29 mouse cellular contexts compared by ENCODE assay signal in genomic region chr16:23496245-23496924, GRCm38 (mm10). TPM values are rescaled to one million over a fixed set of nuclear protein-coding genes. Genes with fewer than 3 reads are reported as not detected.
DNase-seq lines count a peak whose midpoint lies in the region; ATAC-seq and TF ChIP-seq lines count a peak whose summit lies in the region.
"Had no signal": no experiment of that assay in that cellular context is flagged by ENCODE, and none has a peak within 500 bp of the region (broad histone marks: within the 10 kb centered on the region; RNA-seq: fewer than 3 reads in every experiment).

No protein-coding gene starts in this region.

- peak overlapping the region; percentile 22; the same call in 1 of the 2 replicates for H3K27ac ChIP-seq in hindbrain, embryonic 15.5 days (replicated peaks)
- no peak overlapping the region for H3K27ac ChIP-seq in hindbrain, embryonic 14.5 days
- peak overlapping the region; percentile 82 for H3K27ac ChIP-seq in liver, postnatal 0 days (ENCODE audit: low read depth)
- no peak overlapping the region for H3K27ac ChIP-seq in liver, embryonic 11.5 days (ENCODE audit: low read depth, low read length)
- H3K27ac ChIP-seq: embryonic facial prominence, embryonic 13.5 days; forebrain, embryonic 10.5 days; forebrain, embryonic 15.5 days; midbrain, embryonic 10.5 days; stomach, postnatal 0 days had no signal

- H3K9me3 ChIP-seq in hindbrain, embryonic 15.5 days, result no peaks in the 10 kb centered on the region
- H3K9me3 ChIP-seq in hindbrain, embryonic 14.5 days (ENCODE audit: control insufficient read depth, low read length), result no peaks in the 10 kb centered on the region
- no peaks in the 10 kb centered on the region for H3K9me3 ChIP-seq in liver, postnatal 0 days (ENCODE audit: low read length)
- H3K9me3 ChIP-seq in liver, embryonic 11.5 days (ENCODE audit: control insufficient read depth, low read length), result no peaks in the 10 kb centered on the region
- H3K9me3 ChIP-seq: embryonic facial prominence, embryonic 13.5 days; forebrain, embryonic 10.5 days; forebrain, embryonic 15.5 days; midbrain, embryonic 10.5 days had no signal

- TF ChIP-seq CTCF in liver, postnatal 0 days (IDR thresholded peaks at IDR 0.05; ENCODE audit: low read depth), result no peak

- no peaks in the 10 kb centered on the region for H3K36me3 ChIP-seq in hindbrain, embryonic 15.5 days
- H3K36me3 ChIP-seq in hindbrain, embryonic 14.5 days (replicated peaks; ENCODE audit: control insufficient read depth, insufficient read depth), result peaks cover 18% of the 10 kb centered on the region; the same call in 1 of the 2 replicates
- H3K36me3 ChIP-seq in liver, postnatal 0 days (replicated peaks; ENCODE audit: insufficient read depth, low read length), result no peaks in the 10 kb centered on the region; the same call in 1 of the 2 replicates
- no peaks in the 10 kb centered on the region for H3K36me3 ChIP-seq in liver, embryonic 11.5 days (ENCODE audit: control insufficient read depth, insufficient read depth, low read length)
- H3K36me3 ChIP-seq: embryonic facial prominence, embryonic 13.5 days; forebrain, embryonic 10.5 days; G1E had no signal

- ATAC-seq in hindbrain, embryonic 15.5 days (ENCODE audit: low FRiP score, low read depth), result no peak
- ATAC-seq in hindbrain, embryonic 14.5 days (ENCODE audit: low FRiP score), result no peak
- ATAC-seq in liver, postnatal 0 days, result peak; percentile 66
- no peak for ATAC-seq in liver, embryonic 11.5 days (replicated peaks; ENCODE audit: low FRiP score)
- ATAC-seq: forebrain, embryonic 15.5 days; inflammation-experienced regulatory T-cells, adult 6 months had no signal

- no peak overlapping the region for H3K4me2 ChIP-seq in hindbrain, embryonic 15.5 days
- no peak overlapping the region for H3K4me2 ChIP-seq in hindbrain, embryonic 14.5 days (replicated peaks)
- no peak overlapping the region for H3K4me2 ChIP-seq in liver, postnatal 0 days (ENCODE audit: low read depth, low read length)
- no peak overlapping the region for H3K4me2 ChIP-seq in liver, embryonic 11.5 days
- H3K4me2 ChIP-seq: embryonic facial prominence, embryonic 13.5 days; forebrain, embryonic 15.5 days had no signal

- H3K27me3 ChIP-seq in hindbrain, embryonic 15.5 days, result no peaks in the 10 kb centered on the region
- no peaks in the 10 kb centered on the region for H3K27me3 ChIP-seq in hindbrain, embryonic 14.5 days (ENCODE audit: control insufficient read depth, insufficient read depth, low read length)
- no peaks in the 10 kb centered on the region for H3K27me3 ChIP-seq in liver, postnatal 0 days (ENCODE audit: insufficient read depth, low read length)
- no peaks in the 10 kb centered on the region for H3K27me3 ChIP-seq in liver, embryonic 11.5 days (replicated peaks; ENCODE audit: control insufficient read depth, insufficient read depth, low read length)
- H3K27me3 ChIP-seq: embryonic facial prominence, embryonic 13.5 days; forebrain, embryonic 15.5 days had no signal

- H3K9ac ChIP-seq in hindbrain, embryonic 15.5 days, result no peak overlapping the region
- no peak overlapping the region for H3K9ac ChIP-seq in hindbrain, embryonic 14.5 days
- no peak overlapping the region for H3K9ac ChIP-seq in liver, postnatal 0 days (replicated peaks)
- H3K9ac ChIP-seq in liver, embryonic 11.5 days (ENCODE audit: low read depth, low read length), result no peak overlapping the region
- H3K9ac ChIP-seq: embryonic facial prominence, embryonic 13.5 days; forebrain, embryonic 15.5 days had no signal

- WGBS in hindbrain, embryonic 15.5 days, result 56% methylated on average over 8 of the region's 8 CpGs
- WGBS in hindbrain, embryonic 14.5 days, result 57% methylated on average over 8 of the region's 8 CpGs
- WGBS in liver, postnatal 0 days (ENCODE audit: insufficient replicate concordance), result 52% methylated on average over 8 of the region's 8 CpGs
- WGBS in liver, embryonic 11.5 days, result 61% methylated on average over 8 of the region's 8 CpGs

- H3K4me3 ChIP-seq in hindbrain, embryonic 15.5 days, result no peak overlapping the region
- no peak overlapping the region for H3K4me3 ChIP-seq in hindbrain, embryonic 14.5 days (replicated peaks; ENCODE audit: low read length)
- no peak overlapping the region for H3K4me3 ChIP-seq in liver, postnatal 0 days (ENCODE audit: low read depth, low read length)
- no peak overlapping the region for H3K4me3 ChIP-seq in liver, embryonic 11.5 days (ENCODE audit: low read depth, low read length)
- H3K4me3 ChIP-seq: embryonic facial prominence, embryonic 13.5 days; forebrain, embryonic 10.5 days; forebrain, embryonic 15.5 days; midbrain, embryonic 10.5 days; myocyte had no signal

- DNase-seq in heart, adult 11 months, result peak; percentile 66
- no peak for DNase-seq in heart, adult 8-10 months (ENCODE audit: low spot score)
- DNase-seq in hindbrain, embryonic 14.5 days (ENCODE audit: low spot score), result no peak
- no peak for DNase-seq in liver, postnatal 0 days
- DNase-seq in liver, embryonic 11.5 days (ENCODE audit: low spot score), result no peak
- DNase-seq in retina, postnatal 1 day, result peak; percentile 22
- no peak for DNase-seq in retina, embryonic 14.5 days (ENCODE audit: low spot score)
- DNase-seq: adrenal gland, adult 8-10 months; cerebellum, adult 11 months; cerebellum, adult 9-11 months; kidney, adult 11 months; kidney, postnatal 14 days; lung, adult 18-20 months; lung, postnatal 10 days; right cerebral cortex, postnatal 4 days; thymus, adult 18-20 months; thymus, postnatal 25 days had no signal

- no peak for TF ChIP-seq EP300 in liver, postnatal 0 days (IDR thresholded peaks at IDR 0.05; ENCODE audit: low read depth)

- no peaks in the 10 kb centered on the region for H3K4me1 ChIP-seq in hindbrain, embryonic 15.5 days (replicated peaks)
- peaks cover 18% of the 10 kb centered on the region for H3K4me1 ChIP-seq in hindbrain, embryonic 14.5 days (replicated peaks; ENCODE audit: control insufficient read depth, insufficient read depth, low read length)
- H3K4me1 ChIP-seq in liver, postnatal 0 days (ENCODE audit: insufficient read depth), result peaks cover 40% of the 10 kb centered on the region
- peaks cover 35% of the 10 kb centered on the region for H3K4me1 ChIP-seq in liver, embryonic 11.5 days (replicated peaks; ENCODE audit: control insufficient read depth, insufficient read depth, low read length)

RNA-seq across cellular contexts. Expression of gene Rtp4, which starts 23.7 kb away (rescaled TPM):
- total RNA-seq in heart, adult 8-10 months (2022), result 1 to 10 TPM; 2.3 to 4.4 (median 3.6) TPM
- polyA plus RNA-seq in hindbrain, embryonic 15.5 days (2015; fragmentation: Nextera tagmentation; extraction: Ambion mirVana), result 4.8 and 6.0 TPM in 2 replicates
- 4.0 and 4.6 TPM in 2 replicates for polyA plus RNA-seq in hindbrain, embryonic 14.5 days (2014; fragmentation: Nextera tagmentation; extraction: Ambion mirVana)
- 24.0 and 28.3 TPM in 2 replicates for polyA plus RNA-seq in liver, postnatal 0 days (2015; fragmentation: Nextera tagmentation; extraction: Ambion mirVana)
- 4.2 and 4.6 TPM in 2 replicates for polyA plus RNA-seq in liver, embryonic 11.5 days (2014; fragmentation: Nextera tagmentation; extraction: Ambion mirVana)
- polyA plus RNA-seq: G1E had no signal

RNA-seq across cellular contexts. Expression of gene Masp1, which starts 24.2 kb away (rescaled TPM):
- total RNA-seq in heart, adult 8-10 months (2022), result 10 to 100 TPM; 14.5 to 24.1 (median 18.5) TPM
- 25.3 and 28.4 TPM in 2 replicates for polyA plus RNA-seq in hindbrain, embryonic 15.5 days (2015; fragmentation: Nextera tagmentation; extraction: Ambion mirVana)
- 26.2 and 27.0 TPM in 2 replicates for polyA plus RNA-seq in hindbrain, embryonic 14.5 days (2014; fragmentation: Nextera tagmentation; extraction: Ambion mirVana)
- 31.7 and 38.3 TPM in 2 replicates for polyA plus RNA-seq in liver, postnatal 0 days (2015; fragmentation: Nextera tagmentation; extraction: Ambion mirVana)
- 21.6 and 23.1 TPM in 2 replicates for polyA plus RNA-seq in liver, embryonic 11.5 days (2014; fragmentation: Nextera tagmentation; extraction: Ambion mirVana)
- total RNA-seq: hematopoietic stem cell, adult 5-6 weeks; megakaryocyte progenitor cell, adult 5-6 weeks; neutrophil, adult 5-6 weeks had no signal
- polyA plus RNA-seq: G1E; inflammation-experienced regulatory T-cells, adult 6 months had no signal

Comparison
In these comparisons a context has a peak if more than half of its experiments do, and no peak if none do; other contexts are left out.
1. DNase-seq: peak in heart, adult 11 months (single experiment) and retina, postnatal 1 day (single experiment); none in heart, adult 8-10 months (single experiment), hindbrain, embryonic 14.5 days (single experiment), liver, postnatal 0 days (single experiment), liver, embryonic 11.5 days (single experiment) and retina, embryonic 14.5 days (single experiment).
2. H3K27ac ChIP-seq: peak in hindbrain, embryonic 15.5 days (single experiment) and liver, postnatal 0 days (single experiment); none in hindbrain, embryonic 14.5 days (single experiment) and liver, embryonic 11.5 days (single experiment).